Mouse (Mus musculus) ovary, postnatal 10 days (tissue): ENCODE measurements around the gene Hoxc6.

Source experiments
- DNase-seq: peaks from one replicate; pipeline ENCODE4 v3.0.0; 2022; ENCODE audit warnings: low spot score

Hoxc6 gene

GRCm38 (mm10) chr15:103038701-103039480 is 40.8 kb downstream of the Hoxc6 start:
- DNase-seq: no peak

- no peak for DNase-seq
These were observed 41.6 kb downstream of the Hoxc6 start for GRCm38 (mm10) chr15:103039609-103040008.

- DNase-seq: no peak
These were observed 42.5 kb downstream of the Hoxc6 start for GRCm38 (mm10) chr15:103040601-103041000.

- DNase-seq: no peak
These were observed 43.6 kb downstream of the Hoxc6 start for GRCm38 (mm10) chr15:103041613-103042012.

GRCm38 (mm10) chr15:103042209-103042608 is 44.2 kb downstream of the Hoxc6 start:
- no peak for DNase-seq

- DNase-seq: no peak
These were observed 53.6 kb downstream of the Hoxc6 start for GRCm38 (mm10) chr15:103051670-103052069.

- no peak for DNase-seq
These were observed 55.2 kb downstream of the Hoxc6 start for GRCm38 (mm10) chr15:103053210-103053609.

- DNase-seq: no peak
These were observed 58.3 kb downstream of the Hoxc6 start for GRCm38 (mm10) chr15:103056396-103056795.

- no peak for DNase-seq
These were observed 60.7 kb downstream of the Hoxc6 start for GRCm38 (mm10) chr15:103058715-103059114.

- no peak for DNase-seq
These were observed 61.4 kb downstream of the Hoxc6 start for GRCm38 (mm10) chr15:103059393-103059992.

- DNase-seq: no peak
These were observed 61.9 kb downstream of the Hoxc6 start for GRCm38 (mm10) chr15:103060021-103060340.

- DNase-seq: no peak
These were observed 62.5 kb downstream of the Hoxc6 start for GRCm38 (mm10) chr15:103060341-103061130.

GRCm38 (mm10) chr15:103061131-103061825 is 63.2 kb downstream of the Hoxc6 start:
- no peak for DNase-seq
